Mouse (Mus musculus) mouse embryonic stem cell (cell line): ENCODE measurements at regions not wholly inside any gene's neighbourhood (a gene's known extent, or its start where the extent isn't known, plus 50 kb on each side); places are given as distances from the start of the nearest gene placed in this dataset.

ENCODE experiments used
- in situ Hi-C, 2 experiments: fragments of 300-500 bp; cut with MboI; formaldehyde crosslinking; loops; 1 replicate in 1 of 2; 3 replicates in 1 of 2; pipeline ENCODE4 v1.14.3; 2019 to 2020; ENCODE audit warnings: low sequenced_read_pairs in 2 of 2, low pct_unique_long_range_greater_than_20kb in 1 of 2, mixed read lengths in 1 of 2; ENCODE audit not compliant: unreplicated experiment in 1 of 2

GRCm38 (mm10) chr1:64189471-64189870 lies 67.4 kb upstream of the Klf7 start:
- in situ Hi-C loops = no loop called here

- in situ Hi-C loops = no loop called here
These were observed 65.9 kb upstream of the Klf7 start for GRCm38 (mm10) chr1:64187796-64188513.

GRCm38 (mm10) chr1:64173708-64174107 lies 51.6 kb upstream of the Klf7 start:
- in situ Hi-C loops = no loop called here

GRCm38 (mm10) chr1:64172122-64172521 lies 50.0 kb upstream of the Klf7 start:
- in situ Hi-C loops = no loop called here
